Mouse (Mus musculus): ENCODE data around the gene Gm21988.

Gm21988 gene

DNA sequence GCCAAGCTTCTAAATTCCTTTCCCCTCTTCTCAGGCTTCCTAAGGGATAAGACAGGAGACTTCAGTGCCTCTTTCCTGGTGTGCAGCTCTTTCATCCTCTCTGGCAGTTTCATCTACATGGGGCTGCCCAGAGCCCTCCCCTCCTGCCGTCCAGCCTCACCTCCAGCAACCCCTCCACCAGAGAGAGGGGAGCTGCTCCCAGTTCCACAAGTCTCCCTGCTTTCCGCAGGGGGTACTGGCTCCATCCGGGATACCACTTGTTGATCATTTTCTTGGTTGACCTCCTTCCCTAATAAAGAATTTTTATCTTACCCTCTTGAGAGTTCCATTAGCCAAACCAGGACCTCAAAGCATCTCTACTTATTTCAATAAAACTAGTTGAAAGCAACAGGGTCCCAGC lies 23.5 kb downstream of the Gm21988 start:
- in situ Hi-C loops (cut with MboI, MseI), result no loop called here

DNA sequence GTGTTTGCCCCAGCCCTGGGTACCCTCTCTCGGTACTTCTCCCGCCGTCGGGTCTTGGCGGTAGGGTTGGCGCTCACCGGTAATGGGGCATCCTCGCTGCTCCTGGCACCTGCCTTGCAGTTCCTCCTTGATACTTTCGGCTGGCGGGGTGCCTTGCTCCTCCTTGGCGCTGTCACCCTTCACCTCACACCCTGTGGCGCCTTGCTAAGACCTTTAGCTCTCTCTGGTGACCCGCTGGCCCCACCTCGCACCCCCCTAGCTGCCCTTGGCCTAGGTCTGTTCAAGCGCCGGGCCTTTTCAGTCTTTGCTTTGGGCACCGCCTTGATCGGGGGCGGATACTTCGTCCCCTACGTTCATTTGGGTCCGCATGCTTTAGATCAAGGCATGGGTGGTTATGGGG lies 24.3 kb downstream of the Gm21988 start:
- in situ Hi-C loops (cut with MboI, MseI), result no loop called here

DNA sequence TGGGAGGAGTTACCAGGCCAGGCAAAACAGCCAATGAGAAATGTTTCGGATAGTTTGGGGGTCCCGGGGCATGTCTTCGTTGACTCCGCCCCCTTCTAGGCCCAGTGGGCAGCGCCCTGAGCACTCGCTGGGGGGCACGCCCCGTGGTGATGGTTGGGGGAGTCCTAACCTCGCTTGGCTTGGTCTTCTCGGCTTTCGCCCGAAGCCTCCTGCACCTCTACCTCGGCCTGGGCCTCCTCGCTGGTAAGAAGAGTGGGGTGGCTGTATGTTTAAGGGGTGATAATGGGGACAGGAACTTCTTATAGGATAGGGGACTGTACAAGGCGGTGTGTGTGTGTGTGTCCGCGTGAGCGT lies 24.8 kb downstream of the Gm21988 start:
- in situ Hi-C loops (cut with MboI, MseI), result no loop called here

DNA sequence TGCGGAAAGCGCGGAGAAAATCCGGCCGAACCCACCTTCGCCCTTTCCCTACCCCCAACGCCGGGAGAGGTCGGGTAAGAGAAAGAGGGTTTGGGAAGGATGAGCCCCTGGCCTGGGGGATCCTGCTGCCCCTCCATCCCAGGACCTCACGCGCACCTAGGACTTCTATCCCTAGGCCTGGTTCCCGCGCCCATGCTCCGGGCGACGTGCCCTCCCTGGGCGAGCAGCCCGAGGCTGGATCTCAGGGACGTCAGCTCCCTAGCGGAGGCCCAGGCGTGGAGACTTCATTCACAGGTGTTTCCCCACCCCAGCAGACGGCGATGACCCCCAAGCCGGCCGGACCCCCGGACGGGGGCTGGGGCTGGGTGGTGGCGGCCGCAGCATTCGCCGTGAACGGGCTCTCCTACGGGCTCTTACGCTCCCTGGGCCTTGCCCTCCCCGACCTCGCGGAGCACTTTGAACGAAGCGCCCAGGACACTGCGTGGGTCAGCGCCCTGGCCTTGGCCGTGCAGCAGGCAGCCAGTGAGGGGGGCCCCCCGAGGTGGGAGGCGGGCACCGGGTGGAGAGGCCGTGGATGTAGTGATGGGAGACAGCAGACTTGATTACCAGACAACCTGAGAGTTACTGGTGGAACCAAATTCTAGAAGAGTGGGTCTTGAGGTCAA lies 25.3 kb downstream of the Gm21988 start:
- in situ Hi-C loops (cut with MboI, MseI), result no loop called here

DNA sequence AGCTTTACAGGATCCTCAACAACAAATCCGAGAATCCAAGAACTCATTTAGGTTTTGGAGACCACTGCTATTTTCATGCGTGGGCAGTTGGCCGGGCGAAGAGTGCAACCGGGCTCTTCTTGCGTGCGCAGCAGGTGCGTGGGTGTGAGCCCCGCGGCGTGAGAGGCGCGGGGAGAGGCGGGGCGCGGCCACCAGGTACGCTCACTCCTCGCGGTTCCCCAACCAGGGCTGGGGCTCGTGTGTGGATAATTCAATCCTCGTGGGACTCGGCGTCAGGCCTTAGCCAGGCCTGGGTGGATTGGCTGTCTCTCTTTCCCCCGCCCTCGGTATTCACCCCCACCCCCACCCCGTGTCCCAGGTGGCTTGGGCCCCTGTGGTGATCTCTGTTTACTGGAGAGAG lies 25.9 kb downstream of the Gm21988 start:
- in situ Hi-C loops (cut with MboI, MseI), result no loop called here

DNA sequence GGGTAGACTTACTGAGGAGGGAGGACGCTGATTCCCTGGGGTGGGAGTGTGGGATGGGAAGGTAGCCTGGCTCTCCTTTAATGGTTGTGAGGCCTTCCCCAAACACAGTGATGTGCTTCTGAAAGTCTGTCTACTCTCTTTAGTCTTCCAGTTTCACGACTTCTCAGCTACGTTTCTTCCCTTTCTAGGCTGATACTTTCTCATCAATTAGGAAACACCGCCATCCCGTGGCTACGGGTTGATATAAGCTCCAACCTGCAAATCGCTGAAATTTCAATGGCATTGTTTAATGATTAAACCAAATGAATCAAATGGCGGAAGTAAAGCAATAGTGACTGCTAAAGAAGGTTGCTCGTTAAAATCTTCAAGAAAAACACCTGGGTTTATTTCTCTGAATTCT lies 26.7 kb downstream of the Gm21988 start:
- in situ Hi-C loops (cut with MboI, MseI), result no loop called here

DNA sequence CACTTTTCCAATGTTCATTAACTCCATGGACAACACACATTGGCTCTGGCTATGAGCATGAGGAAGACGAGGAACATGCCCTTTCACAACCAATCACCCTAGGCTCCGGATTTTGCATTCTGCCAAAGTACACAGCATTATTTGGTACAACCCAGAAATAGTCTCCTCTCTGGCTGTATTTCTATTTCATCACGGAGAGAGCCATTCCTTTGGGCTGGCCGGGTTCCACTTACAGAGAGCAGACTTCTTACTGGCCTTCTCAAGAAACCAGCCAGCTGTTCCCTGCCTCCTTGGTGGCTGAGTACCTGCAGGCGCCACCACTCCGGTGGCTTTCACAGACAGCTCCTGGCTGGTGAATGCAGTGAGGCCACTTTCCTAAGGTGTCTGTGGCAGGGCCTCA lies 27.2 kb downstream of the Gm21988 start, which contains the start of gene Slc16a11:
Gene Slc16a11 (plus strand): TSS at position 330 of the 400 bp plus-strand sequence.
- in situ Hi-C loops (cut with MboI, MseI), result no loop called here

DNA sequence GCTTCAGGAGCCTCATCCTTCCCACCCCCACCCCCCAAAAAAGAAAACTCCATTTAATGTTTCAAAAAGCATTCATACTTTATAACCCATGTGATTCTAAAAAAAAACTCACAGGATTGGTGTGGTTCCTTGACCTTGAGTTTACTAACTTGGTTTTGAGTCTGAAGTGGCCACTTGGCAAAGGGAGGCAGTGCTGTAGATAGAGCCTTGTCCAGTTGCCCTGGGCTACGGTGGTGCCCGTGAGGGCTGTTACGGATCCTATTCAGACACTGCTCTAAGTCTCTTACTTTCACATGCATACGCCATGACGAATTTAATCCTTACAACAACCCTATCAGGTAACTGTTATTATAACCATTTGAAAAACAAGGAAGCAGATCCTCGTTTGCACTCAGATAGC lies 27.7 kb downstream of the Gm21988 start:
- in situ Hi-C loops (cut with MboI, MseI), result no loop called here

DNA sequence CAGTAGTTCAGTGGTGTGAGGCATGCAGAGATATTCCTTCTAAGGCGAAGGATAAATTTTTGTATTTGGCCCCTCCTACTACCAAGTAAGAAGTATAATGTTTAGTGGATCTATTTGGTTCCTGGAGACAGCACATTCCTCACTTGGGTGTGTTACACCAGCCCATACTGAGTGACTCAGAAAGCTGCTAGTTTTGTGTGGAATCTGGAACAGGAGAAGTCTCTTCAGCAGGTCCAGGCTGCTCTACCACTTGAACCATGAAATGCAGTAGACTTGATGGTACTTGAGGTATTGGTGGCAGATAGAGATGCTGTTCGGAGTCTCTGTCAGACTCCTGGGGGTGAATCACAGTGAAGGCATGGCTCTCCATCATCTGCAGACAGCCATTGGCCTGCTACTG lies 28.9 kb downstream of the Gm21988 start:
- in situ Hi-C loops (cut with MboI, MseI), result no loop called here

DNA sequence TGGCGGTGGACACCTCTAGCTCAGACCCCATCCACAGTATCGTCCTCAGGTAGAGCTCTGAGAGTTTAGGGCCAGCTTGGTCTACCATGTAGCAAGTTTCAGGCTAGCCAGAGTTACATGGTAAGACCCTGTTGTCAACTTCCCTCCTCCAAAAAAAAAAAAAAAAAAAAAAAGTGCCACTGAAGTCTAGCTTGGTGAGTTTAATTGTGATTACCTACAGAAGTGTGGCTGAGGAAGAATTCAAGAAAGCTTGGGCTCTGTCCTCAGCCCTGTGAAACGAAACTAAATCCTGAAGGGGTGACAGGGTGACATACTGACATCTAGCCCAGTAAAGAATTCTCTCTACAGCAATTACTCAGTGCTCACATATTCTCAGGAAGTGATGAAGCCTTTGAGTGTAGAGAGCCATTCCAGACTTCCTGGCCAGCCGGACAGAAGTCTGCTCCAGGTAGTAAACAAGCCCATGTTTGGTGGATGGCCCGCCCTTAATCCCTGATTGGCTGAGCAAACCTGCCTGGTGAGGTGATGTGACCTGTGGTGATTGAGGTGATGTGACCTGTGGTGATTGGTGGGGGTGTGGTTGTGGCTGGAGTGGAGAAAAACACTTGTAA lies 30.7 kb downstream of the Gm21988 start:
- in situ Hi-C loops (cut with MboI, MseI), result no loop called here

DNA sequence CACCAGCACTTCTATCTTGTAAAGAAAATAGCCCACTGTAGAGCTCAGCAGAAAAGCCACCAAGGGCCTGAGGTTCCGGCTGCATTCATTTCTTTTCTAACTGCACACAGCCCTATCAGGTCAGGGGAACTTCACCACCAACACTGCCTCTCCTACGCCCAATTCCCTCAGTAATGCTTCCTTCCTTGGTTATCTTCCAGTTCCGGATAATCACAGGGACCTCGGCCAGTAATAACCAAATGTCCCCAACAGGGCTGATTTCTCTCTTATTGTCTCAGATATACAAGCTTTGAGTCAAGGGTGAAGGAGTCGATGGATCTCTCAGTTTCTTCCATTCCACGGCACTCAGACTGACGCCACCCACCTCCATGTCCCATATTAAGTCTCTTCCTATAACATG lies 32.3 kb downstream of the Gm21988 start:
- in situ Hi-C loops (cut with MboI, MseI), result no loop called here

DNA sequence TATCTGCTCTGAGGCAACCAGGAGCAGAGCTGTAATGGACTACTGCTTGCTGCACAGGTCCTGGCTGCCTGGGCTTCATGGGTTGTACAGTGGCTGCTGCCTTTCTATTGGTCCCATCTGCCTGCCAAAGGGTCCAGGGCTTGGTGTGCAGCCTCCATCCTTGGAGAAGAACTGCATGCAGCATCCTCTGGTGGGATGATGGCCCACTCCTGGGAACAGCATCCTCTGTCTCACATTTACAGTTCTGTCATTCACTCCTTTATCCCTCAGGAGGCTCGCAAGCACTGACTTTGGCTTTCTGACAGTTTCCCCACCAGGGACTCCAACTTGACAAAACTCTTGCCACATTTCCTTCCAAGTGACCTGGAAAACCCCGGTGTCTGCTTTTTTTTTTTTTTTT lies 32.8 kb downstream of the Gm21988 start:
- in situ Hi-C loops (cut with MboI, MseI), result no loop called here

DNA sequence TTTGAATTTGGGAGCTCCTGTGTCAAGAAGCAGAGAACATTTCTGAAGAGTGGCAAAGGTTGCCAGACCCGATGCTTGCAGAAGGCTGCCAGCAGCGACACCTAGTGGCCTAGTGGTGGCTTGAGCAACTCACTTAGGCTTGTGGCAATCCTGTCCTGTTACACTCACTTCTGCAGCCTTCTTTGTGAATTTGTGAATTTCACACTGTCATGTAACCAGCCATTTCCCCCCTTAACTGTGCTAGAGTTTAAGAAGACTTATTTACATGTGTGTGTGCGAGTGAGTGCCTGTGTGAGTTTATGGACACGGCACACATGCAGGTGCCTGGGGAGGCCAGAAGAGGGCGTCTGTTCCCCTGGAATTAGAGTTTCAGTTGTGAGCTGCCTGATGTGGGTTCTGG lies 37.9 kb downstream of the Gm21988 start:
- in situ Hi-C loops (cut with MboI, MseI), result no loop called here

DNA sequence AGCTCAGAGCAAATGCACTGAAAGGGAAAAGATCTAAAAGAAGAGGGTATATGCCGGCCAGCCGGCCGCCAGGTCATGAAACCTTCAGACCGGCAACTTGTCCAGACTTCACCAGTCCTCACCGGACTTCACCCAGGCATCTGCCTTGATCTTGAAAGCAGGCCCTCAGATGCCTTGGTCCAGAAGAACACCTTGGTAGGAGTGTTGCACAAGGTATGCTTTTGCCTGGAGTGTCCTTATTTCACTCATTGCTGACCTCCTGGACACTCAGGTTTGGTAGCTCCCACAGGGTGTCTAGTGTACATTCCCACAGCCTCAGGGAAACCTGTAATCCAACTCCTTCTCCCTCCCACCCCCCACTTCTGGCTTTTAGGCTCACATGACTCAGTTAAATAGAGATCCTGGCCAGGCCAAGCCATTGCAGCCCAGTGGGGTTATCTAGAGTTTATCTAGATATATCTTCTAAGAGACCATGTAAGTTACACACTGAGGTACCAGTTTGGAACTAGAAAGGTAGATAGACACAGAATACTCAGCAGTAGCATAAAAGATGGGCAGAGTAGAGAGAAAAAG lies 39.5 kb downstream of the Gm21988 start:
- in situ Hi-C loops (cut with MboI, MseI), result no loop called here

DNA sequence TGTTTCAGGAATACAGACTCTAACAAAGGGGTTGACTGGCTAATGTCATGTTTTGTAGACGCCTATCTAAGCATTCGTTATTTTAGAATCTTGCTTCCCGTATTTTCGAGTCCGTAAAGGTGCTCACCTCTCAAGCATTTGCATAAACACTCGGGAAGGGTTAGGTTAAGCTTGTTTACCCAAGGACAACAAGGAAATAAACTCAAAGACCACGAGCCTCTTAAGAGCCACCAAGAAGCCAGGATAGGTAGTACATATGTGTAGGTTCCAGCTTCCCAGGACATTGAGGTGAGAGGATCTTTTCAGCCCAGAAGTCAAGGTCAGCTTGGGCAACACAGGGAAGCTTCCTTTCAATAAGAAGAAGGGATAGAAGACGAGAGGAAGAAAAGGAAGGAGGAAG lies 40.5 kb downstream of the Gm21988 start:
- in situ Hi-C loops (cut with MboI, MseI), result loop anchor here (5.0 kb wide), 1 partner anchor 142 kb away; no protein-coding TSS in a partner anchor

DNA sequence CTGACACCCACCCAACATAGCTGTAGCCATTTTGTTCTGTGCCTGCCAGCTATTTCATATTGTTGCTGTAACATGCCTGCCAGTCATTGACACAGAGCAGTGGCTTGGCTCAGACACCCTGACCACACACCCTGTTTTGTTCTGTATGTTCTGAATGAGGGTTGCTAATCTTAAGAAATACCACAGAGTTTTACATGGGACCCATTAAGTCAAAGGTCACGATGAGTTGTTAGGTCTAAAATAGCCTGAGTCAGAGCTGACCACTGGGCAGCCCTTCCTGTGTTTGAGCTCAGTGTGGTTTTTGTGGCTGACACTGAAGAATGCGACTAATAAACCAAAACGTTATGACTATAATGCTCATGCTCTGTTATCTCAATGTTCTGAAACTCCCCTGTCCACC lies 41.3 kb downstream of the Gm21988 start:
- in situ Hi-C loops (cut with MboI, MseI), result loop anchor here (5.0 kb wide), 1 partner anchor 141 kb away; no protein-coding TSS in a partner anchor

DNA sequence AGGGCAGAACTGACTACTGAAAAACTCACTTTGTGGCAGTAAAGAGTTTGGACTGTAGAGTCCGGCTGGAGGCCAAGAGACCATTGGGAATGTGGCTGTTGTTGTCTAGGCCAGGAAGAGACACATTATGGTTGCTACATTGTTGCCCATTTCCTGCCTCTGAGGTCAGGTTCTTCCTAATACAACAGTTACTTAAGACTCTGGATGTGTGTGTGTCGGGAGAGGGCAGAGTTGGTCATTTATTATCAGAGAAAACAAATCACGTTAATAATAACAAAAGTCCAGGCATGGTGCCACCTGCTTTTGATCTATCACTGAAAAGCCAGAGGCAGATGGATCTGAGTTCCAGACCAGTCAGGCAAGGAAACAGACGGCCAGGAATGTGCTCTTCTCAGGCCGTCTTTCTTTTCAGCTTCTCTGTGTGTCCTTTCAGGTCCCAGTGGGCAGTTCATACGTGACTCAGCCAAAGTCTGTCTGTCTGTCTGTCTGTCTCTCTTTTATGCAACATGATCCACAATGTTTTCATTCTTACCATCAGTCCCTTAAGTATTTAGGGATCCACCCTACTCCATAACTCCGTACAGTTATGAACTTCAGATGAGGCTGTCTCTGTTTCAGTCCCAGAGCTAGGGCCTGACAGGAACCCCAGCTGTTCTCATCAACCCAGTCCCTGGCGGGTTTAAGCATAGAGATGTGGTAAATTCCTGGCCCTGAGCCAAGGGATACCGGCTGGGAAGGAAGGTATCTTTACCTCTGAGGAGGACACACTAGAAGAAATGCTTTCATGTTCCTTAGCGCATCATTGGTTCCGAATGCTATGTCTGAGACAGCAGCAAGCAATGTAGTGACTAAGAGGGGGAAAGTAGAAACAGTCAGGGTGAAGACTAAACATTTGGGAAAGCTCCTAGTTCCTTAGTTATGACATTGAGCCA lies 46.0 kb downstream of the Gm21988 start:
- in situ Hi-C loops (cut with MboI, MseI), result no loop called here

DNA sequence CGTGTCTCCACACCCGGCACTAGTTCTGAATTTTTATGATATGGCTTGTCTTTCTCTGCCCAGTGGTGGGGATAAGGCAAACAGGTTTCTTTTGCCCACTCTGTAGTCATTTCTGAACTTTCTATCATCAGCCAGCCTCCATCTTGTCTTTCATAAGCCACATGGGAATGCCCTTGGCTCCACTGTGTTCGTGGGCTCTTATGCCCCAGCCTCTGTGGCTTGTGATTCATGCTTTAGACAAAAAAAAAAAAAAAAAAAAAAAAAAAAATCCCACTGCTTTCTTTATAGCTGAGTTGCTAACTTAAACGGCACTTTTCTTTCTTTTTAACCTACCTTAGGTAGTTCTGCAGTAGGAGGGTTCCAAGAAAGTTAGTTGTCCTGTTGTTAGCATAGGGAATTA lies 47.5 kb downstream of the Gm21988 start:
- in situ Hi-C loops (cut with MboI, MseI), result no loop called here

DNA sequence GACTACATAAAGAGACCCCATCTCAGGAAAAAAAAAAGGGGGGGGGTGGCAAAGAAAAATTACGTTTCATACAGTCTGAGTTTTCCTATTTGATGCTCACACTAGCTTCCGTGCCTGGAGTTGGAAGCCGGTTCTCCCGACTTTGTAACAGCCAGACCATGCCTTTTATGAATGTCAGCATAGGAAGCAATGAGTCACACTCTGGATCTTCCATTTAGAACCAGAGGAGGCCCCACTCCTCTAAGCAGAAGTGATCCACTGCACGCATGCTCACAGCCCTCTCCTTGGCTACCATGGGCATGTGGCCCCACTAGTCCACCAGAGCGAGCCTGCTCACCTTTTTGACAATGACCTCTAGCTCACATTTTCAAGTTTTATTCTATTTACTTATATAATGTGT lies 48.4 kb downstream of the Gm21988 start:
- in situ Hi-C loops (cut with MboI, MseI), result no loop called here

DNA sequence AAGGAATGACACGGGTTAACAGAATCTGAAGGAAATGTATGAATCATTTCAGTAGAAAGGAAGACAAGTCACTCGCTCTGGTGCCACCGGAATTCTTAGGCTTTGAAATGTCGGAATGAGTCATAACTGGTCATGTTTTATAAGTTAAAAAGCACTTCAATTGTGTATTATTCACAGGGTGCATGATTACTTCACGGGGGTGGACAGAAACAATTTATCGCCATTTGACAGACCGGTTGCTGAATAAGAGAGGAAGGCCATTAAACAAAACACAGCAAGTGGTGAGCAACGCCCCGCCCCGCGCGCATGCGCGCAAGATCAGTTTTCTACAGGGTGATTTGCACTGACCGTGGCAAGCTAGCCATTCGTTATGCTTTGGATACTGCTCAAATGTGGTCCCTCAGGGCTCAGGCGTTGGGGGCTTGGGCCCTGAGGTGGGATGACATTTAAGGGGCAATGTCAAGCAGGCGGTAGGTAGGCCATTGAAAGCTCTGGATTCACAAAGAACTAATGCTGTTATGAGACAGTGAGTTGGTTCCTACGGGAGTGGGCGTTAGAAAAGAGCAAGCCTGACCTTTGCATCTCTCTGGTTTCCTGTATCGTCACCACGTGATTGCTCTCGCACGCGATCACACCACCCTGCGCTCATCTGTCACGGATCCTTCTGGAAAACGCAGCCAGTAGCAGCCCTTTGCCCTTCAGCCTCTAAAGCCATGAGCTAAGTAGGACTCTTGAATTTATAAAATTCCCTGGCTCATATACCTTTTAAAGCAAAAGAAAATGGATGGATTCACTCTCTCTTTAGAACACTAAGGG lies 50.1 kb downstream of the Gm21988 start:
- in situ Hi-C loops (cut with MboI, MseI), result no loop called here
